Mouse (Mus musculus) bone marrow macrophage, adult 2 months (primary cell): ENCODE results near the gene Asah2.

Experiments used
- CTCF ChIP-seq: IDR thresholded peaks from 2 replicates; pipeline ENCODE4 v1.5.1; 2012; ENCODE audit warnings: low read depth, mild to moderate bottlenecking, low read length, moderate library complexity
- POLR2A ChIP-seq: IDR thresholded peaks from 2 replicates; pipeline ENCODE4 v1.6.1; 2012; ENCODE audit warnings: mild to moderate bottlenecking, low read depth, low read length, borderline replicate concordance

DNA sequence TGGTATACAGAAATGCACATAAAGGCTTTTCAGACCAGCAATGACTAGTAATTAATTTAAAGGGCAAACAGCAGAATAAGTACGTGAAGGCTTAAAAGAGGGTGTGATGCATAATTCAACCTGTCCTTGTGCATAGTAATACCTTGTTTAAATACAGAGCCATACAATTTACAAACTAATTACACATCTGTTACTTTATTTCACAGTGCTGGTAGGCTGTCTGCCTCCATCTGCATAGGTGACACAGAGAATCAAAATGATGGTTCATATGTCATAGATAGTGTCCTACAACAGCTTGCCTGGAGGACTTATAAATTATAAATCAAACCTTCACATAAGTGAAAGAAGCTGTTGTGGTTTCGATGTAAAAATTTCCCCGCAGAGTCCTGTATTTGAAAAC is 82.6 kb downstream of the Asah2 start:
- TF ChIP-seq CTCF: no peak
- no peak for TF ChIP-seq POLR2A
